Mouse (Mus musculus) forebrain, embryonic 14.5 days (tissue): ENCODE measurements around the gene Slc31a2. TPM values are rescaled to one million over a fixed set of nuclear protein-coding genes. Genes with fewer than 3 reads are reported as not detected.

ENCODE experiments used
- ATAC-seq: fragments of 200-750 bp; cut with Nextera tagmentation; 2 replicates; pipeline ENCODE4 v1.8.0; 2017; ENCODE audit warnings: mild to moderate bottlenecking, moderate library complexity
- DNase-seq: peaks from one replicate; pipeline ENCODE4 v3.0.0-alpha.2; 2015; ENCODE audit warnings: low spot score
- H3K27ac ChIP-seq: fragments of 300-500 bp; sonication (generic); 2 replicates; pipeline ENCODE4 v1.5.1; 2014; ENCODE audit warnings: low read depth, mild to moderate bottlenecking, control low read depth, low read length, moderate library complexity
- H3K27me3 ChIP-seq: fragments of 300-500 bp; sonication (generic); replicated peaks from 2 replicates; pipeline ENCODE4 v1.6.1; 2014; ENCODE audit warnings: low read length, control low read depth, mixed read lengths; ENCODE audit not compliant: control insufficient read depth, insufficient read depth
- H3K36me3 ChIP-seq: fragments of 300-500 bp; sonication (generic); 2 replicates; pipeline ENCODE4 v1.6.1; 2014; ENCODE audit warnings: low read length, control low read depth; ENCODE audit not compliant: control insufficient read depth, insufficient read depth
- H3K4me1 ChIP-seq: fragments of 300-500 bp; sonication (generic); 2 replicates; pipeline ENCODE4 v1.6.1; 2014; ENCODE audit warnings: antibody characterized with exemption, low read length, control low read depth; ENCODE audit not compliant: control insufficient read depth, insufficient read depth
- H3K4me2 ChIP-seq: fragments of 300-500 bp; sonication (generic); 2 replicates; pipeline ENCODE4 v1.6.1; 2014; ENCODE audit warnings: mild to moderate bottlenecking, control low read depth, low read length
- H3K4me3 ChIP-seq: fragments of 300-500 bp; sonication (generic); 2 replicates; pipeline ENCODE4 v1.5.1; 2014; ENCODE audit warnings: low read depth, low read length, control low read depth
- H3K9ac ChIP-seq: fragments of 300-500 bp; sonication (generic); 2 replicates; pipeline ENCODE4 v1.6.1; 2014; ENCODE audit warnings: mild to moderate bottlenecking, low read length, control low read depth, moderate library complexity
- H3K9me3 ChIP-seq: fragments of 300-500 bp; sonication (generic); replicated peaks from 2 replicates; pipeline ENCODE4 v1.6.1; 2016; ENCODE audit warnings: low read length, control low read depth, mixed read lengths; ENCODE audit not compliant: control insufficient read depth
- WGBS: fragments of 180-500 bp; shearing (Covaris S2); extraction: QIAGEN DNeasy Blood & Tissue Kit; methylation state at CpG from one replicate; pipeline ENCODE4 v1.1.7; 2014; 5-methylcytosine and 5-hydroxymethylcytosine counted together
- polyA plus RNA-seq: library from polyadenylated mRNA; unstranded; fragments of >200 nt; fragmentation: Nextera tagmentation; extraction: Ambion mirVana; gene quantifications from 2 replicates; pipeline ENCODE4 v1.2.1, GENCODE M21; 2014

The Slc31a2 gene
- 4.0 and 7.2 TPM in 2 replicates for polyA plus RNA-seq

GRCm38 (mm10) chr4:62262276-62262675, at the start of gene Slc31a2:
Gene Slc31a2 (plus strand): TSS chr4:62262562.
- 52% methylated on average over 2 of the region's 2 CpGs for WGBS
- DNase-seq, result no peak
- no peak for ATAC-seq

DNA sequence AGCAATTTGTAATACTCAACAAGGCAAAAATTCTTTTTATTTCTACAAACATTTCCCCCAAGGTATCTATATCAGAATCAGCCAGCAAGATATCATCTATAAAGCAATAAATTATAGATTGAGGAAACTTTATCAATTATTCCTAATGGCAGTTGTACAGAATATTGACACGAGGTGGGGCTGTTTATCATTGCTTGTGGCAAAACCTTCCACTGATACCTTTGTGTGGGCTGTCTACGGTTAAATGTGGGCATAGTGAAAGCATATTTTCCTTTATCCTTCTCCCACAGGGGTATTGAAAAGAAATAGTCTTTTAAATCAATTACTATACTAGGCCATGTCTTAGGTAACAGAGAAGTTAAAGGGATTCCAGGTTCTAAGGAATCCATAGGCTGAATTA, 48.9 kb upstream of the Slc31a2 start:
- Histone ChIP-seq H3K9ac (no peak overlapping the region), H3K27me3 (no peaks in the 10 kb centered on the region), H3K36me3 (no peaks in the 10 kb centered on the region), H3K27ac (no peak overlapping the region), H3K9me3 (no peaks in the 10 kb centered on the region), H3K4me1 (no peaks in the 10 kb centered on the region), H3K4me2 (no peak overlapping the region), H3K4me3 (no peak overlapping the region)
- no peak for DNase-seq
- no peak for ATAC-seq
- WGBS, result 80% methylated on average over 2 of the region's 2 CpGs

More at GRCm38 (mm10) chr4:62262276-62262675, at the start of gene Slc31a2:
- Histone ChIP-seq H3K9ac (no peak within 1 kb of the TSS), H3K27ac (no peak within 1 kb of the TSS), H3K4me1 (no peaks in the 10 kb centered on the region), H3K9me3 (no peaks in the 10 kb centered on the region), H3K27me3 (no peaks in the 10 kb centered on the region), H3K4me2 (no peak within 1 kb of the TSS), H3K36me3 (no peaks in the 10 kb centered on the region), H3K4me3 (no peak within 1 kb of the TSS)

GRCm38 (mm10) chr4:62228391-62228790, 34.0 kb upstream of the Slc31a2 start:
- 45% methylated on average over 10 of the region's 10 CpGs for WGBS
- Histone ChIP-seq H3K4me3 (no peak overlapping the region), H3K9ac (no peak overlapping the region), H3K27me3 (no peaks in the 10 kb centered on the region), H3K4me2 (no peak overlapping the region), H3K36me3 (no peaks in the 10 kb centered on the region), H3K27ac (no peak overlapping the region), H3K9me3 (no peaks in the 10 kb centered on the region), H3K4me1 (no peaks in the 10 kb centered on the region)
- DNase-seq (peak; percentile 35), ATAC-seq (no peak; the same call in 1 of the 2 replicates)

DNA sequence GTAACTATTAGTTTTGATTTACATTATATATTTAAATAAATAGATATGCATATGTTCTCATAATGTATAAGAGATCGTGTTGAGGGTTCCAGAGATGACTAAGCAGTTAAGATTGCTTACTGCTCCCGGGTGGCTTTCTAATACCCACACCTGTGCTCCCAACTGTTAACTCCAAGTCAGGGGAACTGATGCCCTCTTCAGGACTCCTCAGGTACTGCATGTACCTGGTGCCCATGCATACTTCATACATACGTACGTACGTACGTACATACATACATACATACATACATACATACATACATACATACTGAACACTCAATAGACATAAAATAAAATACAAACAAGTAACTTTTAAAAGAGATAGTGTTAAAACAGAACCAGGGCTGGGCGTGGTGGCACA, 32.9 kb upstream of the Slc31a2 start:
- Histone ChIP-seq H3K27ac (no peak overlapping the region), H3K4me2 (no peak overlapping the region), H3K9ac (no peak overlapping the region), H3K4me3 (no peak overlapping the region), H3K9me3 (no peaks in the 10 kb centered on the region), H3K4me1 (no peaks in the 10 kb centered on the region), H3K36me3 (no peaks in the 10 kb centered on the region), H3K27me3 (no peaks in the 10 kb centered on the region)
- WGBS, result 88% methylated on average over 7 of the region's 7 CpGs
- ATAC-seq (no peak), DNase-seq (no peak)

- H3K9me3 ChIP-seq, result no peaks in the 10 kb centered on the region
- no peaks in the 10 kb centered on the region for H3K36me3 ChIP-seq
- ATAC-seq (no peak), DNase-seq (no peak)
- no peak overlapping the region for H3K9ac ChIP-seq
- H3K4me2 ChIP-seq, result no peak overlapping the region
- no peaks in the 10 kb centered on the region for H3K4me1 ChIP-seq
- 79% methylated on average over 1 of the region's 1 CpGs for WGBS
- no peak overlapping the region for H3K27ac ChIP-seq
- H3K4me3 ChIP-seq, result no peak overlapping the region
- no peaks in the 10 kb centered on the region for H3K27me3 ChIP-seq
Observed at GRCm38 (mm10) chr4:62230153-62230552, 32.2 kb upstream of the Slc31a2 start.

- H3K4me1 ChIP-seq, result no peaks in the 10 kb centered on the region
- H3K9ac ChIP-seq, result no peak within 1 kb of the TSS
- H3K4me2 ChIP-seq, result no peak within 1 kb of the TSS
- no peaks in the 10 kb centered on the region for H3K27me3 ChIP-seq
- no peaks in the 10 kb centered on the region for H3K36me3 ChIP-seq
- DNase-seq (no peak), ATAC-seq (no peak)
- 74% methylated on average over 13 of the region's 13 CpGs for whole genome bisulfite sequencing
- no peaks in the 10 kb centered on the region for H3K9me3 ChIP-seq
- H3K4me3 ChIP-seq, result no peak within 1 kb of the TSS
- H3K27ac ChIP-seq, result no peak within 1 kb of the TSS
Observed at GRCm38 (mm10) chr4:62230769-62231168, 31.6 kb upstream of the Slc31a2 start, which contains the start of gene Zfp37. Gene Zfp37 (minus strand): TSS chr4:62231047.

- no peaks in the 10 kb centered on the region for H3K27me3 ChIP-seq
- H3K27ac ChIP-seq, result no peak overlapping the region
- no peak overlapping the region for H3K4me2 ChIP-seq
- 63% methylated on average over 6 of the region's 6 CpGs for WGBS
- H3K4me1 ChIP-seq, result no peaks in the 10 kb centered on the region
- no peak overlapping the region for H3K4me3 ChIP-seq
- no peaks in the 10 kb centered on the region for H3K36me3 ChIP-seq
- no peak for ATAC-seq
- no peak overlapping the region for H3K9ac ChIP-seq
- H3K9me3 ChIP-seq, result no peaks in the 10 kb centered on the region
- no peak for DNase-seq
Observed at GRCm38 (mm10) chr4:62240586-62240985, 21.8 kb upstream of the Slc31a2 start.

DNA sequence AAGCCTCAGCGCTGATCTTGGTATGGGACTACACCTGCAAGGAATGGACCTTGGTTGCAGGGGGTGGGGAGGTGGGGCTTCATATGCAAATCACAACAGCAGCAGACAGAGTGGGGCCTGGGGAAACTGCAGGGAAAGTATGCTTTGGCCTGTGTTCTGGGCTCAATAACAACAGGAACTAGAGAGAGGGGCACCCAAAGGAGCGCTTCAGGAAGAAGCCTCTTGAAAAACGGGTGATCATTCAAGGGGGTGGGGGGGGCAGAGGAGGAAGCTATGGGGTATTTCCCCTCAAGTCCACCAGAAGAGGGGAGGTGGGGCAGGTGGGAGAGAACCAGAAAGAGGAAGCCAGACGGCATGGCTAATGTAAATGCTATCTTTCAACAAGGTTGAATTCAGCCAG, 14.0 kb upstream of the Slc31a2 start:
- Histone ChIP-seq H3K9ac (no peak overlapping the region), H3K9me3 (no peaks in the 10 kb centered on the region), H3K27ac (no peak overlapping the region), H3K4me1 (no peaks in the 10 kb centered on the region), H3K27me3 (no peaks in the 10 kb centered on the region), H3K36me3 (no peaks in the 10 kb centered on the region), H3K4me2 (no peak overlapping the region), H3K4me3 (no peak overlapping the region)
- WGBS, result 46% methylated on average over 4 of the region's 4 CpGs
- DNase-seq (no peak), ATAC-seq (no peak)

- Histone ChIP-seq H3K4me2 (no peak overlapping the region), H3K27me3 (no peaks in the 10 kb centered on the region), H3K9me3 (no peaks in the 10 kb centered on the region), H3K27ac (no peak overlapping the region), H3K4me3 (no peak overlapping the region), H3K36me3 (no peaks in the 10 kb centered on the region), H3K4me1 (no peaks in the 10 kb centered on the region), H3K9ac (no peak overlapping the region)
- WGBS, result 42% methylated on average over 3 of the region's 3 CpGs
- DNase-seq (peak; percentile 31), ATAC-seq (no peak)
Observed at GRCm38 (mm10) chr4:62250896-62251544, 11.3 kb upstream of the Slc31a2 start.
